Comparison of ENCODE assay signal across 11 mouse cellular contexts in the genomic region with DNA sequence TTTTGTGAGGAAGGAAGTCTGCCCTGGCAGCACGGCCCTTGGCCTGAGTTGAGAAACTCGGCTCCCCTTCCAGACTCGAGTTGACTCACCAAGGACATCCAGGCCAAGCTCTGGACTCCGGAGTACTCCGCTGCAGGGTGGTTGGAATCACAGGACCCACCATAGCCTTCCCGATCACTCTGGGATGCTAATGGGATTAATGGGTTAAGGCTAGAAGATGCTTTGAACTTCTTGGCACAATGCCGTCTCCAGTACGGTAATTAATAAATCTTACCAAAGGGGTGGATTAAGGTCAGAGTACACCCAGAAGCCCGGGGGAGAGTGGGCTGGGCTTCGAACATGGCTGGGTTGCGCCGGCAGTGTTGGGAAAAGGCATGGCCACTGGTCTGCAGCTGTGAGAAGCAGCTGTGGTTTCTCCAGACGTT.
A peak's percentile ranks its signal among the peaks of the same experiment; 100 is the strongest.
DNase-seq lines count a peak whose midpoint lies in the region; ATAC-seq and TF ChIP-seq lines count a peak whose summit lies in the region.
"Had no signal": no experiment of that assay in that cellular context is flagged by ENCODE, and none has a peak within 500 bp of the region (broad histone marks: within the 10 kb centered on the region; RNA-seq: fewer than 3 reads in every experiment).

No protein-coding gene starts in this region.

- peak; percentile 73 for ATAC-seq in lung, embryonic 14.5 days (ENCODE audit: insufficient read depth)
- ATAC-seq: forebrain, postnatal 0 days had no signal

- intact Hi-C loops in heart, postnatal 14 days (cut with DNase I), result no loop called here
- intact Hi-C loops in left cerebral cortex, postnatal 25 days (cut with DNase I), result no loop called here
- intact Hi-C loops in left cerebral cortex, postnatal 4 days (cut with DNase I), result no loop called here

- no peak overlapping the region for H3K27ac ChIP-seq in lung, embryonic 14.5 days (ENCODE audit: low read depth)
- H3K27ac ChIP-seq: layer of hippocampus, adult 2 months; liver, embryonic 14.5 days had no signal

- no peak overlapping the region for H3K9ac ChIP-seq in lung, embryonic 14.5 days
- H3K9ac ChIP-seq: forebrain, postnatal 0 days; liver, embryonic 14.5 days had no signal

- H3K9me3 ChIP-seq in lung, embryonic 14.5 days (ENCODE audit: low read depth, low read length), result no peaks in the 10 kb centered on the region

- H3K36me3 ChIP-seq in lung, embryonic 14.5 days (ENCODE audit: insufficient read depth), result no peaks in the 10 kb centered on the region

- 0 out of 2 replicates have a peak, but pooled peaks cover 3% of the 10 kb centered on the region for H3K4me1 ChIP-seq in lung, embryonic 14.5 days (ENCODE audit: insufficient read depth)

- no peak overlapping the region for H3K4me3 ChIP-seq in lung, embryonic 14.5 days (ENCODE audit: low read depth, low read length)
- H3K4me3 ChIP-seq: layer of hippocampus, adult 2 months had no signal

- peak; percentile 52 for DNase-seq in ovary, adult 18-20 months (ENCODE audit: low spot score)
- DNase-seq in ovary, postnatal 10 days (ENCODE audit: low spot score), result no peak
- DNase-seq in heart, postnatal 14 days, result peak; percentile 63
- DNase-seq in lung, embryonic 14.5 days, result peak; percentile 63
- peak; percentile 63 for DNase-seq in testis, postnatal 14 days (ENCODE audit: low spot score)
- DNase-seq in left cerebral cortex, postnatal 25 days (ENCODE audit: low spot score in 2 of 2), result no peak
- no peak for DNase-seq in liver
- no peak for DNase-seq in left cerebral cortex, postnatal 4 days
- DNase-seq: forebrain, postnatal 0 days had no signal

- H3K4me2 ChIP-seq in lung, embryonic 14.5 days, result no peak overlapping the region

- no peak for TF ChIP-seq CTCF in lung, embryonic 14.5 days (IDR thresholded peaks at IDR 0.05; ENCODE audit: low read depth)

- H3K27me3 ChIP-seq in lung, embryonic 14.5 days (ENCODE audit: insufficient read depth, low read length), result no peaks in the 10 kb centered on the region

- WGBS in lung, embryonic 14.5 days, result 43% methylated on average over 13 of the region's 13 CpGs

Comparison
In these comparisons a context has a peak if more than half of its experiments do, and no peak if none do; other contexts are left out.
1. DNase-seq: peak in ovary, adult 18-20 months (single experiment), heart, postnatal 14 days (2 of 2), lung, embryonic 14.5 days (single experiment) and testis, postnatal 14 days (single experiment); none in ovary, postnatal 10 days (single experiment), left cerebral cortex, postnatal 25 days (0 of 2), liver (single experiment) and left cerebral cortex, postnatal 4 days (single experiment).